Mouse (Mus musculus): ENCODE measurements around the gene Sema3c. TPM values are rescaled to one million over a fixed set of nuclear protein-coding genes. Genes with fewer than 3 reads are reported as not detected.

The Sema3c gene
- total RNA-seq, 2 experiments from 2014 or later: 15.6 to 18.8 TPM

DNA sequence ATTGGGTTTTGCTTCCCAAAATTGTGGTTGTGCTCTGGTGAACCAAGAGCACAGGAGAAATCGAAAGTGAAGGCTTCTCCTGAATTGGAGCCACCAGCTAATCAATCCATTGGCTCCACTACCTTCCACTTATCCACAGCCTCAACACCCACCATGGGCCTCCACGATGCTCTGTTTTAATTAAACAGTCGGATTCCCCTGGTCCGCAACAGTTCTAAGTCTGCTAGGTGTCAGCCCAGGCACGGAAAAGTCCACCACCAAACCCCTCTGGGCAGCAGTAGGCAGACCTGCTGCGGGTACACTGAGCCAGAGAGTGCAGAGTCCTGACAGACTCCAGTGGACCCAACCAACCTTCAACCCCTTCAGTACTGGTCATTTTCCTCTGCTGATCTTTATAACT, 202.5 kb downstream of the Sema3c start:
- peak; percentile 27 to 58 for DNase-seq

Other genes with a start within 250 kb of the Sema3c start
- gene Speer4f2, start 201.1 kb upstream of the Sema3c start, total RNA-seq (2021): not detected
- not detected for gene Speer4f1, start 98.2 kb upstream of the Sema3c start, total RNA-seq (2021)